Mouse (Mus musculus) limb, embryonic 14.5 days (tissue): ENCODE measurements around the gene Bag2. TPM values are rescaled to one million over a fixed set of nuclear protein-coding genes. Genes with fewer than 3 reads are reported as not detected.
A peak's percentile ranks its signal among the peaks of the same experiment; 100 is the strongest.

Source experiments
- ATAC-seq: fragments of 200-750 bp; cut with Nextera tagmentation; 2 replicates; pipeline ENCODE4 v1.8.0; 2017; ENCODE audit warnings: low read depth, moderate number of reproducible peaks, moderate TSS enrichment; ENCODE audit not compliant: low FRiP score
- DNase-seq: peaks from one replicate; pipeline ENCODE4 v3.0.0-alpha.2; 2015; ENCODE audit warnings: low spot score
- H3K27ac ChIP-seq: fragments of 300-500 bp; sonication (generic); replicated peaks from 2 replicates; pipeline ENCODE4 v1.5.1; 2014; ENCODE audit warnings: low read depth, mild to moderate bottlenecking, low read length, moderate library complexity, mixed read lengths
- H3K27me3 ChIP-seq: fragments of 300-500 bp; sonication (generic); 2 replicates; pipeline ENCODE4 v1.6.1; 2014; ENCODE audit warnings: low read length, mixed read lengths; ENCODE audit not compliant: control insufficient read depth, insufficient read depth
- H3K36me3 ChIP-seq: fragments of 300-500 bp; sonication (generic); 2 replicates; pipeline ENCODE4 v1.6.1; 2014; ENCODE audit warnings: mild to moderate bottlenecking, low read length, moderate library complexity, mixed read lengths; ENCODE audit not compliant: control insufficient read depth, insufficient read depth
- H3K4me1 ChIP-seq: fragments of 300-500 bp; sonication (generic); 2 replicates; pipeline ENCODE4 v1.6.1; 2014; ENCODE audit warnings: antibody characterized with exemption, low read length, mixed read lengths; ENCODE audit not compliant: control insufficient read depth, insufficient read depth
- H3K4me2 ChIP-seq: fragments of 300-500 bp; sonication (generic); replicated peaks from 2 replicates; pipeline ENCODE4 v1.6.1; 2014; ENCODE audit warnings: low read depth, mild to moderate bottlenecking, low read length, moderate library complexity; ENCODE audit not compliant: severe bottlenecking
- H3K4me3 ChIP-seq: fragments of 300-500 bp; sonication (generic); replicated peaks from 2 replicates; pipeline ENCODE4 v1.5.1; 2014; ENCODE audit warnings: low read length
- H3K9ac ChIP-seq: fragments of 300-500 bp; sonication (generic); 2 replicates; pipeline ENCODE4 v1.6.1; 2014; ENCODE audit warnings: mild to moderate bottlenecking, low read depth, low read length, moderate library complexity; ENCODE audit not compliant: severe bottlenecking
- H3K9me3 ChIP-seq: fragments of 300-500 bp; sonication (generic); 2 replicates; pipeline ENCODE4 v1.6.1; 2016; ENCODE audit warnings: low read length; ENCODE audit not compliant: control insufficient read depth
- POLR2A ChIP-seq: fragments of 200-500 bp; IDR thresholded peaks from 2 replicates; pipeline ENCODE4 v1.8.0; 2012; ENCODE audit warnings: inconsistent platforms, mild to moderate bottlenecking, moderate library complexity, borderline replicate concordance; ENCODE audit not compliant: insufficient read depth, insufficient read length; ENCODE audit errors: extremely low read depth
- WGBS: fragments of 180-500 bp; shearing (Covaris S2); extraction: QIAGEN DNeasy Blood & Tissue Kit; methylation state at CpG from one replicate; pipeline ENCODE4 v1.1.7; 2014; 5-methylcytosine and 5-hydroxymethylcytosine counted together
- polyA plus RNA-seq, 2 experiments: library from polyadenylated mRNA; depleted of rRNA in 1 of 2; stranded (reverse) in 1 of 2; unstranded in 1 of 2; fragments of >200 nt; fragmentation: Nextera tagmentation in 1 of 2; extraction: Ambion mirVana in 1 of 2; gene quantifications; 2 replicates each; pipeline versions ENCODE4 v1.2.1 to v1.2.3; 2012 to 2014

Bag2 gene
- polyA plus RNA-seq, 2 experiments: 41.3 to 49.9 TPM

DNA sequence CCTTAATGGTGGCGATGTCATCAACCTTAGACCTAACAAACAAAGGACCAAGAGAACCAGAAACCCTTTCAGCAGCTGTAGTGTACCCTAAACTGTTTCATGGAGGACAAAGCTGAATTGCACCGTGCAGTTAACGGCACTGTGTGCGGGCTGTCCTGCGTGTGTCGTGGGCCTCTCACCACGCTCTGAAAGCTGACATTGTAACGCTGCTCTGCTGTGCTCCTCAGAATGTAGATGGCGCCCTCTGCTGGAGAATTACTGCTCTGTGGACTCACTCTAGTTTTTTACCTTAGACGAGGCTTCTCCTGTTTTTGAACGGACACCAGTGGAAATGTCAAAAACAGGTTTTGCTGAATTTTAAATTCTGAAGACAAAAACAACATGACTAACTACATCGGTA lies 18.3 kb downstream of the Bag2 start:
- peaks cover 78% of the 10 kb centered on the region for H3K36me3 ChIP-seq
- peak; percentile 80 for ATAC-seq
- no peaks in the 10 kb centered on the region for H3K4me1 ChIP-seq
- no peak overlapping the region for H3K4me3 ChIP-seq
- DNase-seq: peak; percentile 82
- H3K27me3 ChIP-seq: no peaks in the 10 kb centered on the region
- no peak overlapping the region for H3K9ac ChIP-seq
- WGBS: 27% methylated on average over 12 of the region's 12 CpGs
- TF ChIP-seq POLR2A: no peak
- H3K27ac ChIP-seq: no peak overlapping the region
- H3K4me2 ChIP-seq: no peak overlapping the region
- no peaks in the 10 kb centered on the region for H3K9me3 ChIP-seq

DNA sequence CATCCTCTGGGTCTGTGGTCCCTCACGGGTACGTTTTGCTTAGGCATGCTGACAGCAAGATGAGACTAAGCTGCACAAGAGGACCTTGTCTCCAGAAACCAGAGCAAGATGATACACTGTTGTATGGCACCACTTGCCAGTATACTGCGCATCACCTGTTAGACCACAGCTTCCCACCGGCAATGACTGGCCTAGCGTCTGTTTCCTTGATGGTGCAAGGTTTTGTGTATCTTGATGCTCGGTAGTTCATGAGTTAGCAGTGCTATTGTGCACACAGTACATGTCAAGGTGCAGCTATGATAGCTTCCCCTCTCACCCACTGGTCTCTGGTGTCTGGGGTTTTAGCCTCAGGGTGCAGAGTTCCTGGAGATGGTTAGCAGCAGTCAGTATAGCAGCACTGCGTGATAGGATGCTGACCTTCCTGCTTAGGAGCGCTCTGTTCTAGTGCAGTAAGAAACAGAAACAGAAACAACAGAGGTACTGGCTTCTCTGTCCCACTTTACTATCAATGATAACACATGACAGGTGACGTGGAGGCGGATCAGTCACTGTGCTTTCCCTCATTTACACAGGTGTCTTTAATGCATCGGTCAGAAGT lies 18.8 kb downstream of the Bag2 start:
- no peak overlapping the region for H3K4me2 ChIP-seq
- no peak overlapping the region for H3K9ac ChIP-seq
- no peak for DNase-seq
- H3K27ac ChIP-seq: no peak overlapping the region
- no peaks in the 10 kb centered on the region for H3K9me3 ChIP-seq
- WGBS: 89% methylated on average over 11 of the region's 11 CpGs
- H3K4me3 ChIP-seq: no peak overlapping the region
- no peak for TF ChIP-seq POLR2A
- peaks cover 82% of the 10 kb centered on the region for H3K36me3 ChIP-seq
- no peaks in the 10 kb centered on the region for H3K27me3 ChIP-seq
- no peaks in the 10 kb centered on the region for H3K4me1 ChIP-seq
- peak; percentile 17; the same call in 1 of the 2 replicates for ATAC-seq

DNA sequence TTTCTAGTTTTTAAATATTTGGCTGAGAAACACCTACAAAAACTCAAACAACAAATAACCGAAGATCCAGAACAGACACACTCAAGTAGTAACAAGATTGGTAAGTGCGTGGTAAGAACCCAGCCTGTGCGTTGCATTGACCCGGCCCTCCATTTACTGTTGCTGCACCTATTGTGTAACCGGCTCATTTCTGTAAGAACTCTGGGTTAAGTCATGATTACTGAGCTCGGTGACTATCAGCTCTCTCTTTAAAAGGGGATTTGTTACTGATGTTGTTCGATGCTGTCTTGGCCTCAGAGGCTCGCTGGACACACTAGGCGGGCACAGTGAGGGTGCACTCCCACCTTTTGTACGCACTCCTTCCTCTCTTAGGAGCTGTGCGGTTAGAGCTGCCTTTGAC lies 19.3 kb downstream of the Bag2 start:
- no peak for TF ChIP-seq POLR2A
- no peak for DNase-seq
- ATAC-seq: no peak
- H3K27me3 ChIP-seq: no peaks in the 10 kb centered on the region
- H3K4me1 ChIP-seq: no peaks in the 10 kb centered on the region
- H3K4me2 ChIP-seq: no peak overlapping the region
- H3K27ac ChIP-seq: no peak overlapping the region
- H3K36me3 ChIP-seq: peaks cover 80% of the 10 kb centered on the region
- no peak overlapping the region for H3K4me3 ChIP-seq
- H3K9me3 ChIP-seq: no peaks in the 10 kb centered on the region
- WGBS: 91% methylated on average over 11 of the region's 11 CpGs
- H3K9ac ChIP-seq: no peak overlapping the region

DNA sequence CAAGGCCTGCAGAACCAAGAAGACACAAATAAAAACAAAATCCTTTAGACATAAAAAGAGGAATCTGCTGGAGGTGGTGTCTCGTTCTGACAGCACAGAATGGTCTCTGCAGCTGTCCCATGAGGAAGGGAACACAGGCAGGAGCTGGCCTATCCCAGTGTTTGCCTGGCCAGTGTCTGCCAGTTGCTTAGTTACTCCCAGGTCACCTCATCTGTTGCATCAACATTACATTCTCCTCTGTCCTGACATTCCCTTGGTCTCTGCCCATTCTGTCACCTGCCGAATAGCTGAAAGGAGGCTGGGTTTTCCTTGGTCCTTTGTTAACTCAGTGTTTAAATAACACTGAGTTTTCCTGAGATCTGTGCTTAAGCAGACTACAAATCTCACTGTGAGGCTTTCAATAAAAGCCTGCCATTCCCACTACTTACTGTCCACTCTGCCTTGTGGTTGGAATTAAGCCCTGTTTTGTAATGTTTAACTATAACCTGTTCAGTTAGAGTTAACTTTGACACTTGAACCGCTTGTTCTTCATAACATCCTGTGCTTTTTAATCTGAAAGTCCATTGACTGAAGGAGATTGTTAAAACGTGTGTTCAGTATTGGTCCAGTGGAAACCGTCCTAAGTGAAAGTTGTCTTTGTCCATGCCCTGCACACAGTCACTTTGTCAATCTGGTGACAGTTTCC lies 23.5 kb downstream of the Bag2 start:
- ATAC-seq (no peak), DNase-seq (no peak)
- H3K27ac ChIP-seq: no peak overlapping the region
- H3K4me2 ChIP-seq: no peak overlapping the region
- H3K27me3 ChIP-seq: no peaks in the 10 kb centered on the region
- 83% methylated on average over 5 of the region's 5 CpGs for WGBS
- no peak for TF ChIP-seq POLR2A
- H3K9me3 ChIP-seq: no peaks in the 10 kb centered on the region
- no peak overlapping the region for H3K9ac ChIP-seq
- no peaks in the 10 kb centered on the region for H3K4me1 ChIP-seq
- no peak overlapping the region for H3K4me3 ChIP-seq
- peaks cover 85% of the 10 kb centered on the region for H3K36me3 ChIP-seq

DNA sequence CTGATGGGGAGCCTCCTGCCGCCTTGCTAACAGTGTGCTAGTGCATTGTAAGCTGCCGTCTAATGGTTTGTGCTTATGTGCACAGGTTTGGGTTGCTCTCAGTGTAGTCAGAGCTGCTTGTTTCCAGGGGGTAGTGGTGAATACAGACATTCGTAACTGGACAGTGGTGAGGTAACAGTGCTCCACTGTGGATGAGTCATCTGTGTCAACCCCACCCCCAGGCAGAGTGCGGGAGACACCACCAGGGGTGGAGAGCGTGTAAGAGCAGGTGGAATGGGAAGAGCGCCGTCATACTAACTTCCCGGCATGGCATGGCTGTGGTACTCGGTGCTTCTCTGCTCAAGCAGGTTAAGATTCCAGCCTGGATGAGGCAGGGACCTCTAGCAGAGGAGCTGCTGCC lies 24.6 kb downstream of the Bag2 start:
- Histone ChIP-seq H3K36me3 (peaks cover 79% of the 10 kb centered on the region), H3K9me3 (no peaks in the 10 kb centered on the region), H3K4me2 (no peak overlapping the region), H3K4me3 (no peak overlapping the region), H3K4me1 (no peaks in the 10 kb centered on the region), H3K27me3 (no peaks in the 10 kb centered on the region), H3K27ac (no peak overlapping the region), H3K9ac (no peak overlapping the region)
- no peak for TF ChIP-seq POLR2A
- 93% methylated on average over 9 of the region's 9 CpGs for WGBS
- no peak for DNase-seq
- ATAC-seq: no peak

DNA sequence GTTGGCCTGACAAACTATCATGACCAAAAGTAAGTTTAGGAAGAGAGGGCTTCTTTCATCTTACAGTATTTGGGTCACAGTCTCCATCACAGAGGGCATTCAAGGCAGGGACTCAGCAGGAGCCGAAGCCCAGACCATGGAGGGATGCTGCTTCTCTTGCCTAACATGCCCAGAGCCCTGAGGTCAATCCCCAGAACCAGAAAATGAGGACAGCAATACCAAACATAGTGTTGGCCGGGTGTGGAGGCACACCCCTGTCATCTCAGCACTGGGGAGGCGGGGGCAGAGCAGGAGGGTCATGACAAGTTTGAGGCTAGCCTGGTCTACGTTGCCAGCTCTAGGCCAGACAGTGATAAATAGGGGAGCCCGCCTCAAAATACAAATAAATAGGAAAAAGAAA lies 32.5 kb downstream of the Bag2 start:
- H3K4me3 ChIP-seq: no peak overlapping the region
- TF ChIP-seq POLR2A: no peak
- H3K36me3 ChIP-seq: peaks cover 61% of the 10 kb centered on the region
- WGBS: 94% methylated on average over 5 of the region's 5 CpGs
- H3K4me2 ChIP-seq: no peak overlapping the region
- no peak overlapping the region for H3K9ac ChIP-seq
- no peaks in the 10 kb centered on the region for H3K9me3 ChIP-seq
- peaks cover 4% of the 10 kb centered on the region; the same call in 1 of the 2 replicates for H3K4me1 ChIP-seq
- no peaks in the 10 kb centered on the region for H3K27me3 ChIP-seq
- no peak overlapping the region for H3K27ac ChIP-seq
- ATAC-seq: no peak
- DNase-seq: no peak
